In the genomic region with DNA sequence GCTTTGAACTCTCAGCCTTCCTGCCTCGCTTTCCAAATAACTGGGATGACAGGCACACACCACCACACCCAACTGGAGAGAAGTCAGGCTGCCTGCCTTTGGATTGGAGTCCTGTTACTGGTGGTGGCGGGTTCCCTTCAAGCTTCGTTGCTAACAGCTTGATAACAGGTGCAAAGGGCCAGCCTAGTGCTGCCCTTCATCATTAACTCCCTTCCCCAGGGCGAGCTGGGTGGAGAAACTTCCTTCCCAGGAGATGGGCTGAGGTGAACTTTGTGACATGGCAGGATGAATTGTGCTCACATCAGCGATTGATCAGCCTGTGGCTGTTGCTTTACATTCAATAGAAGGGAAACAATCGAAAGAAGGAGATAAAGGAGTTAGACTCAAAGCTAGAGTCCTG, we compare ENCODE assay signal across 21 mouse cellular contexts. TPM values are rescaled to one million over a fixed set of nuclear protein-coding genes. Genes with fewer than 3 reads are reported as not detected.
"Had no signal": no experiment of that assay in that cellular context is flagged by ENCODE, and none has a peak within 500 bp of the region (broad histone marks: within the 10 kb centered on the region; RNA-seq: fewer than 3 reads in every experiment).

No protein-coding gene starts in this region.

- H3K9me3 ChIP-seq: lung, embryonic 15.5 days; megakaryocyte, embryonic 14.5 days; midbrain, embryonic 13.5 days; midbrain, embryonic 15.5 days; neural tube, embryonic 12.5 days; stomach, embryonic 15.5 days had no signal

- H3K4me3 ChIP-seq: lung, embryonic 15.5 days; megakaryocyte, embryonic 14.5 days; midbrain, embryonic 13.5 days; midbrain, embryonic 15.5 days; neural tube, embryonic 12.5 days; stomach, embryonic 15.5 days had no signal

- H3K27me3 ChIP-seq: lung, embryonic 15.5 days; midbrain, embryonic 13.5 days; midbrain, embryonic 15.5 days; stomach, embryonic 15.5 days had no signal

- ATAC-seq: liver, postnatal 0 days; lung, postnatal 0 days; midbrain, embryonic 13.5 days; midbrain, embryonic 15.5 days had no signal

- H3K4me1 ChIP-seq: lung, embryonic 15.5 days; midbrain, embryonic 13.5 days; midbrain, embryonic 15.5 days; neural tube, embryonic 12.5 days had no signal

- H3K9ac ChIP-seq: liver, postnatal 0 days; lung, embryonic 15.5 days; midbrain, embryonic 13.5 days; midbrain, embryonic 15.5 days; neural tube, embryonic 12.5 days; stomach, embryonic 15.5 days had no signal

- DNase-seq: liver, postnatal 0 days; lung, adult 2 months; lung, postnatal 14 days; lung, postnatal 36 days; right cerebral cortex, postnatal 14 days; thymus, adult 2 months; thymus, postnatal 25 days; thymus, postnatal 4 days had no signal

- H3K36me3 ChIP-seq: lung, embryonic 15.5 days; midbrain, embryonic 13.5 days; midbrain, embryonic 15.5 days; neural tube, embryonic 12.5 days; stomach, embryonic 15.5 days had no signal

- H3K4me2 ChIP-seq: lung, embryonic 15.5 days; midbrain, embryonic 11.5 days; midbrain, embryonic 13.5 days; midbrain, embryonic 15.5 days; neural tube, embryonic 12.5 days; stomach, embryonic 15.5 days had no signal

- H3K27ac ChIP-seq: lung, embryonic 15.5 days; macrophage; midbrain, embryonic 13.5 days; midbrain, embryonic 15.5 days; neural tube, embryonic 12.5 days; stomach, embryonic 15.5 days; stomach, postnatal 0 days had no signal

RNA-seq across cellular contexts. Expression of a gene that starts 3.6 kb away (rescaled TPM):
- total RNA-seq: megakaryocyte progenitor cell, adult 5-6 weeks; neutrophil, adult 5-6 weeks had no signal
- polyA plus RNA-seq: lung, postnatal 0 days; macrophage; midbrain, embryonic 11.5 days had no signal

RNA-seq across cellular contexts. Expression of a gene that starts 44.8 kb away (rescaled TPM):
- total RNA-seq: megakaryocyte progenitor cell, adult 5-6 weeks; monocyte, adult 5-6 weeks; neutrophil, adult 5-6 weeks had no signal
- polyA plus RNA-seq: liver, postnatal 0 days; lung, postnatal 0 days; macrophage had no signal
